Mouse (Mus musculus) monocyte, adult 2 months (primary cell): ENCODE results near the gene Aurkb.
"Not testable (repeated sequence)": the region's sequence is repeated elsewhere in the genome, so short reads cannot be mapped to it uniquely, and the experiment has no call there.

ENCODE experiments used
- DNase-seq, 2 experiments: peaks; one replicate each; pipeline ENCODE4 v3.0.0; 2022; ENCODE audit warnings: low spot score in 2 of 2, low read depth in 1 of 2

The Aurkb gene

DNA sequence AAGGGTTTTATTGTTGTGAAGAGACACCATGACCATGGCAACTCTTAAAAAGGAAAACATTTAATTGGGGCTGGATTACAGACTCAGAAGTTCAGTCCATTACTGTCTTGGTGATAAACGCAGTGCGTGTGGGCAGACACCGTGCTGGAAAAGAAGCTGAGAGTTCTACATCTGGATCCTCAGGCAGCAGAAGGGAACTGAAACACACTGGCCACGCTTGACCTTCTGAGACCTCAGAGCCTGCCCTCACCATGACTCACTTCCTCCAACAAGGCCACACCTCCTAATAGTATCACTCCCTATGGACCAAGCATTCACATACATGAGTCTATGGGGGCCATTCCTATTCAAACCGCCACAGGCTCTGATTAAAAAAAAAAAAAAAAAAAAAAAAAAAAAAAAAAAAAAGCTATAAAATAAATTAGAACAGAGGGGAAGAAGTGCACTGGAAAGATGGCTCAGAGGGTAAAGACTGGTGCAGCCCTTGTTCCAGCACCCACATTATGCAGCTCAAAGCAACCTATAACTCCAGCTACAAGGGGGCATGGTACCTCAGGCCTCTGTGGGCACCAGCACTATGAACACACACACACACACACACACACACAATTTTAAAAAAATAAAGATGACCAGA, 33.5 kb downstream of the Aurkb start:
- peak in 1 of 2 experiments; percentile 55 for DNase-seq

GRCm38 (mm10) chr11:69080102-69080854, 34.8 kb downstream of the Aurkb start:
- DNase-seq = no peak

DNA sequence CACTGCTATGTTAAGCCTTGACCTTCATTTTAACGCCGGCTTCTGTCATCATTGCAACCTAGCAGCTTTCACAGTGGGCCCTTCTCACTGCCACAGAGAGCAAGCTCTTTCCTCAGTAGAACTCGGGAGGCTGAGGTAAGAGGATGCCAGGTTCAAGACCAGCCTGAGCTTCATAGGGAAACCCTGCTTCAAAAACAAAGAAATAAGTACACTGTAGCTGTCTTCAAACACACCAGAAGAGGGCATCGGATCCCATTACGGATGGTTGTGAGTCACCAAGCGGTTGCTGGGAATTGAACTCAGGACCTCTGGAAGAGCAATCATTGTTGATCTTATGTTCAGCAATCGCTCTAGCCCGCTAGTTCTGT, 35.4 kb downstream of the Aurkb start:
- no peak for DNase-seq

DNA sequence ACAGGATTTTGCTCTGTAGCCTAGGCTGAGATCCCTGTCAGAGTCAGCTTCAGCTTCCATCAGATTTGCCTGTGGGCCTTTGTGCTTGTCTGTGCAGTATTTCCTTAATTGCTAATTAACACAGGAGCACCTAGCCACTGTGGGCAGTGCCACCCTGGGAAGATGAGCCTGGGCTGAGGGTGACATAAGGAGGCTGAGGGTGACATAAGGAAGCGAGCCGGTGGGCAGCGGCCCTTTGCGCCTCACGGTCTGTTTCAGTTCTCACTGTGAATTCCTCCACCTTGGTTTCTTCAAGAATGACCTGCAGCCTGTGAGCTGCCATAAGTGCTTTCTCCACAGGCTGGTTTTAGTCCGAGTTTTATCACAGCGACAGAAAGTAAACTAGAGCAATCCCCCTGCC, 36.2 kb downstream of the Aurkb start:
- DNase-seq = no peak

- no peak for DNase-seq
These were observed 40.2 kb downstream of the Aurkb start for GRCm38 (mm10) chr11:69085608-69086007.

DNA sequence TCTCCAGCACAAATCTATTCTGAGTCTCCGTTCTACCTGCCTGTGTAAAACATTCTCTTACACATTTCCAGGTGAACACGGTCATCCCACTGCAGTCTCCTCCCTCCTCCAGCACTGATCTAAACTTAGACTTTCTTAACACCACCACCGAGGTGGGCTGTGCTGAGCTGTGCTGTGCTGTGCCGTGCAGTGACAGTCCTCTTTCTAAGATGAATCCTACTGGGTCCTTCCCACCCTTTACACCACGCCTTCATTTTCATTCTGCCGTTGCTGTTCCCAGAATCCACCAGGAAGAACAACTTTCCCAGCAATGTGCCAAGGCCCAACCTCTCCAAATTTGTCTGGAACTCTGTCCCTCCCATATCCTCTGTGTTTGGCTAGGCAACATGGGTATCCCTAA, 40.9 kb downstream of the Aurkb start:
- DNase-seq = no peak

DNA sequence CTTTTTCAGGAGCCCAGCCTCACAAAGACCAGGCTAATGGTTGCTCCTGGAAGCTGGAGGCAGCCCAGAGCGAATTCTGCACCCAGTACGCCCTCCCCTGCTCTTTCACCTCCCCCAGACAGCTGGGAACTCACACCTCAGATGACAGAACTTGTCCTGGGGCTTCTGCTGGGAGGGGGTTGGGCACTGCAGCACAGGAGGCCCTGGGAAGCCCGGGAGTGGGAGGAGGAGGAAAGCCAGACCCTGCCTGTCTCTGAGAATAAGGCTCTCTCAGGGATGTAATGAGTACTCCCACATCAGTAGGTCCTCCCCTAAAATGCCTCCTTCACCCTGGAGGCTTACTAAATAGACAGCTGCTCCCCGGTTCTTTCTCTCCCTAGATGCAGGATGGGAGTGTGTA, 41.6 kb downstream of the Aurkb start:
- no peak for DNase-seq

GRCm38 (mm10) chr11:69087597-69087996, 42.1 kb downstream of the Aurkb start:
- DNase-seq = no peak

DNA sequence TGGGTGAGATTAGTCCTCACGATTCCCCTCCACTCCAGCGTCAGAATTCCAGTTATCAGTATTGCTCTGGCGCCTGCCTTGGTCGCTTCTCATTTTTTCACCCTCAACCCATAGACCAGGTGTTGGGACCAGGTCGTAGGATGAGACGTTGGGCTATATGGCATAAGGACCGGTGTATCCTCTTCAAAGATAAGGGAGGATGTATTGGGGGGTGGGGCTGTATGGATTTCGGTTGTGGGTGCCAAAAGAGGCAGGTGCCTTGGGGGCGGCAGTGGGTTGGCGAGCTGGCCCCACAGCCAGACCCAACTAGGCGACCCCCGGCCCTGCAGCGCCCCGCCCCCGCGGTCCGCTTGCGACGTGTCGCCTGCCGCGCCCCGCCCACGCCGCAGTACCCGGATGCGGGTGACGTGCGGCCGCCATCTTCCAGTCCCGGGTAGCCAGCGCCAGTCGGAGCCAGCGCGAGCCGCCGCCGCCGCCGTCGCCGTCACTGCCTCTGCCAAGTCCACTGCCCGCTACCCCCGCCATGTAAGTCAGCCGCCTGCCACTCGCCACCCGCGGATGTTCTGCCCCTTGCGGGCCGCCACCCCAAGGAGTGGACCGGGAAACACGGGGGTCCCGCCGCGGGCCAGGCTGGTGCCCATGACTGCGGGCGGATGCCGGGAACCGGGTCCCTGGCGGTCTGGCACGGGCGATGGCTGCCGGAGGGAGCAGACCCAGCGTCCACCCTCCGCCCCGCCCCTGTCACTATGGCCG, 42.8 kb downstream of the Aurkb start, which contains the start of gene Vamp2:
TSS of gene Vamp2 (plus strand) at position 388 of the 753 bp plus-strand sequence.
- peak; percentile 51 to 82 for DNase-seq

- no peak for DNase-seq
These were observed 43.6 kb downstream of the Aurkb start for GRCm38 (mm10) chr11:69088856-69089615.

- DNase-seq = no peak
These were observed 44.3 kb downstream of the Aurkb start for GRCm38 (mm10) chr11:69089616-69090290.

GRCm38 (mm10) chr11:69090367-69090766, 44.9 kb downstream of the Aurkb start:
- DNase-seq = no peak

DNA sequence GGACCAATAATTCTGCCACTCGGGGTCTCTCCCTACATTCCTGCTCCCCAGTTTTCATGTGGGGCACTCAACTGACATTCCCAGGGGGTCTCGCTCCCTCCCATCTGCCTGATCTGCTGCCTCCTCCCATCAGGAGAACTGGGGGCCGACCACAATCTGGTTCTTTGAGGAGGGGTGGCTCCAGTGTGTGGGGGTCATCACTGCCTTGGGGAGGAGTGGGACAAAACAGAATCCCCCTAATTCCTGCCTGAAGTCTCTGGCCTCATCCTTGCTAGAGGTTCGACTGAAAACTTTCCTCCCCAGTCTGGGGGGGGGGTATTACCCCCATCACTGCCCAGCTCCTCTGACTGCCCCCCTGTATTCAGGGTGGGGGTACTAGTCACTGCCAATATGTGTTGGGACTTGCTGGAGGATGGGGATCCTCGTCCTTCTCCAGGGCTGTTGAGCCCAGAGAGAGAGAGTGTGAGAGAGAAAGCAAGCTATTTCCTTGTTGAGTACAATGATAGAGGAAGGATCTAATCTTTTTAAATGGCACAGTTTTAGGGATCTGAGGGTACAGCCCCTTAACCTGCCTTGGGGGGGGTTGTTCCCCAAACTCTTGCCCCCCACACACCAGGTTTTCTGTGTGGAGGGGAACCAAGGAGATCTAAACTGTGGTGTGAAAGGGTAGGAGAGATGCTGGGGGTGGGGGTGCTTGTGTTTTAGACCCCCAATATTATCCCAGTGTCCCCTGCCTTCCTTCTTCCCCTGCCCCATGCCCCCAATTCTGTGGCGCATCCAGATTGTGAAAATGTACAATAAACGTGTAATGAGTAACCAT, 46.3 kb downstream of the Aurkb start:
- DNase-seq = no peak

GRCm38 (mm10) chr11:69092386-69092751, 46.9 kb downstream of the Aurkb start:
- DNase-seq = peak in 1 of 2 experiments; percentile 83

GRCm38 (mm10) chr11:69092871-69093270, 47.4 kb downstream of the Aurkb start:
- no peak for DNase-seq

DNA sequence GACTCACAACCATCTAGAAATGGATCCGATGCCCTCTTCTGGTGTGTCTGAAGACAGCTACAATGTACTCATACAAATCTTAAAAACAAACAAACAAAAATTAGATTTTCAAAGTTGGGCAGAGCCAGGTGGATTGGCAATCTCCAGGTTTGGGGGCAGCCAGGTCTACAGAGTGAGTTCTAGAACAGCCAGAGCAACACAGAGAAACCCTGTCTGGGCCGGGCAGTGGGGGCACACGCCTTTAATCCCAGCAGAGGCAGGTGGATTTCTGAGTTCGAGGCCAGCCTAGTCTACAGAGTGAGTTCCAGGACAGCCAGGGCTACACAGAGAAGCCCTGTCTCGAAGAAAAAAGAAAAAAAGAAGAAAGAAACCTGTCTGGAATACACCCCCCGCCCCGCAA, 48.4 kb downstream of the Aurkb start:
- not testable (repeated sequence) for DNase-seq

DNA sequence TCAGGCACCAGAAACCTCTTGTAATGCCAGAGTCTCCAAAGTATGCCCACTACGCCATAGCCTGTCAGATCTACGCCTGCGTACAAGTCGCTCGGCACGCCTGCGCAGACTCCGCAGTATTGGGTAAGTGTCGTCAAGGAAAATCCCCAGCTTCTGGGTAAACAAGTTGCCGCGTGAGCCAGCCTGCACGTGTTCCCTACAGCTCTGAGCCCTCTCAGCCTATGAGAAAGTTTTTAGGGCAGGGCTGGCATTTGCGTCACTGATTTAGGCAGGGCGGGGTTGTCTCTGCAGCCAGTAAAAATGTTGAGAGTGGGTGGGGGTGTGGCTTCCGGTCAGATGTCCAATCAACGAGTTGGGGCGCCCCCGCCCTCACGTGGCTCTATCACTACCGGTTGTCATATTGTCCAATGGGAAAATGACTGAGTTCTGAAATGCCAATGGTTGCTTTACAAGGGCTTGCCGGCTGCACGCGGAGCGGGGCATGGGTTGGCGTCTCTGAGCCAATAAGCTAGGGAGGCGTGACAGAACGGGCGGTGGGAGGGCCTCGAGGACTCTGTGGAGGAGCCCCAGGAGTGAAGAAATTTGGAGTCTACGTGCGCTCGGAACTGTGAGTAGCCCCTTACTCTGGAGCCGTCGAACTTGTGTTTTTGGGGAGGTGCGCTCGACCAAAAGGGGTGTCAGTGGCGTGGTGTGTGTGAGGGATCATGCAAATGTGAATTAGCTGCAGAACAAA, 49.4 kb downstream of the Aurkb start, which contains the start of gene Per1:
TSS of gene Per1 (plus strand) at position 521 of the 733 bp plus-strand sequence.
- peak; percentile 98 to 100 for DNase-seq

DNA sequence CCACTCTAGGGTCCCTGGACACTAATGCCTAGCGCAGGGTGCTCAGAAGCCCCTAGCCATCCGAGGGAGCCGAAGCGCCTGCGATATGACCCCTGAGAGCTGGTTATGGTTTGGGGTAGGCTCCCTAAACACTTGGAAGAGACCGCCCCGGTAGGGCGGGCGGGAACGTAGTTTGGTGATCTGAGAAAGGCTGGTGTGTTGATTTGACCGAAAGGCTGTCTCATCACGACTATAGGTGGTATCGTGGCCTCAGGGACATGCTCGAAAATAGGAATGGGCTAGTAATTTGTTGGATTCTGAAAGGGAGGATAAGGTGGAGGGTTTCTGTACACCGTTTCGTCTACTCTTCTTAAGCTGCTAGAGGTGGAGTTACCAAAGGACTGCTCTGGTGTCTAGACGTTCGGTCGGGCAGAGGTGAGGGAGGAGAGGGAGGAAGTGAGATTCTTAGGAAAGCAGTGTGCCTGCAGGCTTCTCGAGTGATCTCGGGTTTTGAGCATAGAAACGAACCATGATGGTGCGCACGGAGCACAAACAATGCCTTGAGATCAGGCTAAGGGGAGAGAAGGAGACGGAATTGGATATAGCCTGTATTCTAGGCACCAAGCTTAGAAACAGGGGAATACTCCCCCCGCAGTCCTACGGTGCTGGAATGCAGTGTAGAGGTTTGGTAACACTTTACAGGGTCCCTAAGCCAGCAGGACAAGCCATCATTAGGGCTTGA, 50.2 kb downstream of the Aurkb start:
- peak in 1 of 2 experiments; percentile 69 for DNase-seq
